Mouse (Mus musculus) forebrain, embryonic 11.5 days (tissue): ENCODE data around the gene Olfml2b. TPM values are rescaled to one million over a fixed set of nuclear protein-coding genes. Genes with fewer than 3 reads are reported as not detected.

Source experiments
- ATAC-seq: fragments of 200-750 bp; cut with Nextera tagmentation; replicated peaks from 2 replicates; pipeline ENCODE4 v1.8.0; 2017; ENCODE audit warnings: moderate TSS enrichment; ENCODE audit not compliant: low FRiP score
- DNase-seq: peaks from one replicate; pipeline ENCODE4 v3.0.0-alpha.2; 2017; ENCODE audit warnings: low spot score
- H3K27ac ChIP-seq: fragments of 300-500 bp; sonication (generic); 2 replicates; pipeline ENCODE4 v1.5.1; 2014; ENCODE audit warnings: low read depth, low read length
- H3K27me3 ChIP-seq: fragments of 300-500 bp; sonication (generic); 2 replicates; pipeline ENCODE4 v1.6.1; 2014; ENCODE audit warnings: mild to moderate bottlenecking, low read length, mixed read lengths; ENCODE audit not compliant: control insufficient read depth, insufficient read depth
- H3K36me3 ChIP-seq: fragments of 300-500 bp; sonication (generic); 2 replicates; pipeline ENCODE4 v1.6.1; 2014; ENCODE audit warnings: mild to moderate bottlenecking, low read length, moderate library complexity, mixed read lengths; ENCODE audit not compliant: control insufficient read depth, insufficient read depth
- H3K4me1 ChIP-seq: fragments of 300-500 bp; sonication (generic); replicated peaks from 2 replicates; pipeline ENCODE4 v1.6.1; 2014; ENCODE audit warnings: low read length, mixed read lengths; ENCODE audit not compliant: control insufficient read depth, insufficient read depth
- H3K4me2 ChIP-seq: fragments of 300-500 bp; sonication (generic); 2 replicates; pipeline ENCODE4 v1.6.1; 2014; ENCODE audit warnings: low read depth, mild to moderate bottlenecking, low read length, moderate library complexity, mixed read lengths; ENCODE audit not compliant: severe bottlenecking
- H3K4me3 ChIP-seq: fragments of 300-500 bp; sonication (generic); 2 replicates; pipeline ENCODE4 v1.5.1; 2014; ENCODE audit warnings: low read depth, low read length
- H3K9ac ChIP-seq: fragments of 300-500 bp; sonication (generic); 2 replicates; pipeline ENCODE4 v1.6.1; 2014; ENCODE audit warnings: low read length
- H3K9me3 ChIP-seq: fragments of 300-500 bp; sonication (generic); 2 replicates; pipeline ENCODE4 v1.6.1; 2016; ENCODE audit warnings: low read length, mixed read lengths; ENCODE audit not compliant: control insufficient read depth
- WGBS: fragments of 180-500 bp; shearing (Covaris S2); extraction: QIAGEN DNeasy Blood & Tissue Kit; methylation state at CpG from one replicate; pipeline ENCODE4 v1.1.7; 2014; 5-methylcytosine and 5-hydroxymethylcytosine counted together
- polyA plus RNA-seq: library from polyadenylated mRNA; unstranded; fragments of >200 nt; fragmentation: Nextera tagmentation; extraction: Ambion mirVana; gene quantifications from 2 replicates; pipeline ENCODE4 v1.2.1, GENCODE M21; 2014

Olfml2b gene
- polyA plus RNA-seq, 1 experiment from 2014 or later, result 4.4 TPM

GRCm38 (mm10) chr1:170655280-170655917 lies 11.1 kb downstream of the Olfml2b start:
- Histone ChIP-seq H3K27ac (no peak overlapping the region), H3K4me3 (no peak overlapping the region), H3K9ac (no peak overlapping the region), H3K4me1 (peaks cover 3% of the 10 kb centered on the region; the same call in 1 of the 2 replicates), H3K9me3 (no peaks in the 10 kb centered on the region), H3K4me2 (no peak overlapping the region), H3K27me3 (no peaks in the 10 kb centered on the region), H3K36me3 (no peaks in the 10 kb centered on the region)
- ATAC-seq (peak; percentile 52), DNase-seq (no peak)
- WGBS, result 76% methylated on average over 5 of the region's 5 CpGs

GRCm38 (mm10) chr1:170656518-170657227 lies 12.3 kb downstream of the Olfml2b start:
- Histone ChIP-seq H3K27me3 (no peaks in the 10 kb centered on the region), H3K9ac (no peak overlapping the region), H3K9me3 (no peaks in the 10 kb centered on the region), H3K36me3 (no peaks in the 10 kb centered on the region), H3K27ac (no peak overlapping the region), H3K4me1 (peaks cover 3% of the 10 kb centered on the region; the same call in 1 of the 2 replicates), H3K4me3 (no peak overlapping the region), H3K4me2 (no peak overlapping the region)
- no peak for ATAC-seq
- no peak for DNase-seq
- 80% methylated on average over 11 of the region's 11 CpGs for WGBS

- WGBS, result 51% methylated on average over 2 of the region's 2 CpGs
- H3K36me3 ChIP-seq, result no peaks in the 10 kb centered on the region
- no peak overlapping the region for H3K9ac ChIP-seq
- H3K27ac ChIP-seq, result no peak overlapping the region
- H3K4me3 ChIP-seq, result no peak overlapping the region
- peaks cover 3% of the 10 kb centered on the region; the same call in 1 of the 2 replicates for H3K4me1 ChIP-seq
- DNase-seq, result no peak
- no peaks in the 10 kb centered on the region for H3K27me3 ChIP-seq
- no peak for ATAC-seq
- H3K4me2 ChIP-seq, result no peak overlapping the region
- no peaks in the 10 kb centered on the region for H3K9me3 ChIP-seq
These were observed 12.8 kb downstream of the Olfml2b start for GRCm38 (mm10) chr1:170657228-170657521.

DNA sequence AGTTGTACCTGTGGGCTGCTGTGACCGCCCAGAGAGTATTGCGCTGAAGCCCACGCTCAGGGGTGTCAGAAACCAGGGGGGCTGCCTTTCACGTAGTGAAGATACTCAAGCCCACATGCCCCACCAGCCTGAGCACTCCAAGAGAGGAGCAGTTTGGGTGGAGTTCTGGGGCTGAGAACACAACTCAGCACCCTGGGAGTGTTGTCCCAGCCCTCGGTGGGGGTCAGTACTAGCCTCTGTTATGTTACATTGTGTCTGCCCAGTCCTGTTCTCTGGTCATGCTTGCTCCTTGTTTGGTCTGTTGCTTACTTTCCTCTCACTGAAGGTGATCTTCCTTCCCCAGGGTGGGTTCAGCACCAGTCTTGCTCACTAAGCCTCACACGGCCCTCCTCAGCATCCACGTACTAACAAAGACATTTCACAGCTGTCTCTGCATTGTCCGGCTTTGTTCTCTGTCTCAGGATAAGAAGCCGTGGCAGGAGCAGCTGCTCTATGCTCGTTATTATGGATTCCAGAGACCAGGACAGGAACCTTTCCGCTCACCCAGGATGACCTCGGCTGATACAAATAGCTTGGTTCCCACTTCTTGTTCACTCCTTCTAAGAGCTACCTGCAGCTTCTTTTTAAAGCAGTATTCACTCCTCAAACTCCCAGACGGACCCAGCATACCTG lies 13.4 kb downstream of the Olfml2b start:
- peaks cover 3% of the 10 kb centered on the region; the same call in 1 of the 2 replicates for H3K4me1 ChIP-seq
- no peak overlapping the region for H3K27ac ChIP-seq
- ATAC-seq (0 out of 2 replicates have a peak, but pooled peaks have one; percentile 42), DNase-seq (no peak)
- H3K9ac ChIP-seq, result no peak overlapping the region
- H3K27me3 ChIP-seq, result no peaks in the 10 kb centered on the region
- no peaks in the 10 kb centered on the region for H3K36me3 ChIP-seq
- no peak overlapping the region for H3K4me3 ChIP-seq
- WGBS, result 58% methylated on average over 13 of the region's 13 CpGs
- H3K9me3 ChIP-seq, result no peaks in the 10 kb centered on the region
- no peak overlapping the region for H3K4me2 ChIP-seq

- H3K36me3 ChIP-seq, result no peaks in the 10 kb centered on the region
- 92% methylated on average over 13 of the region's 13 CpGs for WGBS
- DNase-seq, result no peak
- no peak overlapping the region for H3K27ac ChIP-seq
- peaks cover 3% of the 10 kb centered on the region; the same call in 1 of the 2 replicates for H3K4me1 ChIP-seq
- no peak overlapping the region for H3K4me2 ChIP-seq
- H3K4me3 ChIP-seq, result no peak overlapping the region
- no peaks in the 10 kb centered on the region for H3K27me3 ChIP-seq
- no peak overlapping the region for H3K9ac ChIP-seq
- no peaks in the 10 kb centered on the region for H3K9me3 ChIP-seq
- ATAC-seq, result no peak
These were observed 14.9 kb downstream of the Olfml2b start for GRCm38 (mm10) chr1:170659260-170659659.

- Histone ChIP-seq H3K9me3 (no peaks in the 10 kb centered on the region), H3K4me1 (no peaks in the 10 kb centered on the region), H3K9ac (no peak overlapping the region), H3K27ac (no peak overlapping the region), H3K36me3 (no peaks in the 10 kb centered on the region), H3K4me3 (no peak overlapping the region), H3K27me3 (no peaks in the 10 kb centered on the region), H3K4me2 (no peak overlapping the region)
- WGBS, result 87% methylated on average over 11 of the region's 11 CpGs
- DNase-seq (no peak), ATAC-seq (no peak)
These were observed 20.4 kb downstream of the Olfml2b start for GRCm38 (mm10) chr1:170664620-170665185.

- no peaks in the 10 kb centered on the region for H3K9me3 ChIP-seq
These were observed 20.9 kb downstream of the Olfml2b start for GRCm38 (mm10) chr1:170665200-170665599.

GRCm38 (mm10) chr1:170674184-170674775 lies 29.9 kb downstream of the Olfml2b start:
- WGBS, result 79% methylated on average over 9 of the region's 9 CpGs
- DNase-seq (no peak), ATAC-seq (no peak)
- H3K27ac ChIP-seq, result no peak overlapping the region
- no peaks in the 10 kb centered on the region for H3K27me3 ChIP-seq
- H3K9ac ChIP-seq, result no peak overlapping the region
- H3K9me3 ChIP-seq, result no peaks in the 10 kb centered on the region
- no peak overlapping the region for H3K4me3 ChIP-seq
- H3K4me1 ChIP-seq, result no peaks in the 10 kb centered on the region
- no peaks in the 10 kb centered on the region for H3K36me3 ChIP-seq
- no peak overlapping the region for H3K4me2 ChIP-seq

More at GRCm38 (mm10) chr1:170665200-170665599, 20.9 kb downstream of the Olfml2b start:
- no peak for ATAC-seq
- 81% methylated on average over 7 of the region's 7 CpGs for WGBS
- Histone ChIP-seq H3K9ac (no peak overlapping the region), H3K36me3 (no peaks in the 10 kb centered on the region), H3K27me3 (no peaks in the 10 kb centered on the region), H3K27ac (no peak overlapping the region), H3K4me3 (no peak overlapping the region), H3K4me2 (no peak overlapping the region), H3K4me1 (no peaks in the 10 kb centered on the region)
- no peak for DNase-seq
